Mouse (Mus musculus) ES-Bruce4 (cell line): ENCODE data around the gene Tcte1. TPM values are rescaled to one million over a fixed set of nuclear protein-coding genes. Genes with fewer than 3 reads are reported as not detected.

Experiments used
- H3K27ac ChIP-seq: 2 replicates; pipeline ENCODE4 v1.5.1; 2012; ENCODE audit warnings: low read length, inconsistent platforms; ENCODE audit not compliant: insufficient read depth
- H3K27me3 ChIP-seq: 2 replicates; pipeline ENCODE4 v1.6.1; 2012; ENCODE audit warnings: mild to moderate bottlenecking, low read length, inconsistent platforms; ENCODE audit not compliant: control insufficient read depth, poor library complexity, insufficient read depth, severe bottlenecking
- H3K36me3 ChIP-seq: 2 replicates; pipeline ENCODE4 v1.6.1; 2012; ENCODE audit warnings: inconsistent platforms, mild to moderate bottlenecking, low read length, moderate library complexity; ENCODE audit not compliant: control insufficient read depth, poor library complexity, insufficient read depth, severe bottlenecking
- H3K4me1 ChIP-seq: one replicate; pipeline ENCODE4 v1.8.1; 2011; ENCODE audit warnings: low read length; ENCODE audit not compliant: control insufficient read depth, insufficient read depth
- H3K4me3 ChIP-seq: 2 replicates; pipeline ENCODE4 v1.5.1; 2011; ENCODE audit warnings: low read depth, mild to moderate bottlenecking, low read length
- H3K9ac ChIP-seq: 2 replicates; pipeline ENCODE4 v1.6.1; 2012; ENCODE audit warnings: low read depth, mild to moderate bottlenecking, inconsistent platforms; ENCODE audit not compliant: poor library complexity, severe bottlenecking
- H3K9me3 ChIP-seq: replicated peaks from 2 replicates; pipeline ENCODE4 v1.6.1; 2012; ENCODE audit warnings: mild to moderate bottlenecking, low read length, inconsistent platforms; ENCODE audit not compliant: control insufficient read depth, poor library complexity, insufficient read depth, severe bottlenecking
- CTCF ChIP-seq: IDR thresholded peaks from one replicate; pipeline ENCODE4 v1.8.1; 2011; ENCODE audit warnings: low read depth, low read length
- EP300 ChIP-seq: IDR thresholded peaks from 2 replicates; pipeline ENCODE4 v1.6.1; 2011; ENCODE audit warnings: low read depth, low read length; ENCODE audit not compliant: insufficient read depth
- POLR2A ChIP-seq: IDR thresholded peaks from one replicate; pipeline ENCODE4 v1.8.1; 2011; ENCODE audit warnings: low read length; ENCODE audit not compliant: insufficient read depth
- polyA plus RNA-seq: library from polyadenylated mRNA; stranded (reverse); fragments of >200 nt; gene quantifications from 2 replicates; pipeline ENCODE4 v1.2.4, GENCODE M21; 2011; ENCODE audit warnings: low read depth; ENCODE audit not compliant: missing spikeins, insufficient read depth, insufficient read length

Gene Tcte1
- polyA plus RNA-seq, 1 experiment, result not detected

GRCm38 (mm10) chr17:45485581-45485980, 37.7 kb upstream of the Tcte1 start:
- Histone ChIP-seq H3K4me3 (no peak overlapping the region), H3K27me3 (no peaks in the 10 kb centered on the region), H3K9ac (no peak overlapping the region), H3K27ac (no peak overlapping the region), H3K4me1 (no peaks in the 10 kb centered on the region), H3K9me3 (no peaks in the 10 kb centered on the region), H3K36me3 (no peaks in the 10 kb centered on the region)
- TF ChIP-seq POLR2A (no peak), EP300 (no peak), CTCF (no peak)

- H3K27ac ChIP-seq, result no peak overlapping the region
- H3K9me3 ChIP-seq, result no peaks in the 10 kb centered on the region
- no peak overlapping the region for H3K9ac ChIP-seq
- no peaks in the 10 kb centered on the region for H3K27me3 ChIP-seq
- H3K4me3 ChIP-seq, result no peak overlapping the region
- no peaks in the 10 kb centered on the region for H3K36me3 ChIP-seq
- no peak for TF ChIP-seq POLR2A
- no peak for TF ChIP-seq EP300
- TF ChIP-seq CTCF, result no peak
- H3K4me1 ChIP-seq, result no peaks in the 10 kb centered on the region
These were observed 36.0 kb upstream of the Tcte1 start for GRCm38 (mm10) chr17:45487216-45487615.

GRCm38 (mm10) chr17:45488321-45489254, 34.6 kb upstream of the Tcte1 start:
- H3K27ac ChIP-seq, result no peak overlapping the region
- no peak overlapping the region for H3K9ac ChIP-seq
- no peak for TF ChIP-seq CTCF
- TF ChIP-seq EP300, result no peak
- no peak for TF ChIP-seq POLR2A
- no peaks in the 10 kb centered on the region for H3K27me3 ChIP-seq
- H3K4me3 ChIP-seq, result no peak overlapping the region
- H3K36me3 ChIP-seq, result no peaks in the 10 kb centered on the region
- H3K4me1 ChIP-seq, result no peaks in the 10 kb centered on the region
- no peaks in the 10 kb centered on the region for H3K9me3 ChIP-seq

GRCm38 (mm10) chr17:45489736-45490135, 33.5 kb upstream of the Tcte1 start:
- no peak overlapping the region for H3K27ac ChIP-seq
- no peaks in the 10 kb centered on the region for H3K36me3 ChIP-seq
- H3K4me1 ChIP-seq, result no peaks in the 10 kb centered on the region
- TF ChIP-seq EP300, result no peak
- no peak for TF ChIP-seq POLR2A
- no peak for TF ChIP-seq CTCF
- no peak overlapping the region for H3K9ac ChIP-seq
- H3K4me3 ChIP-seq, result no peak overlapping the region
- H3K27me3 ChIP-seq, result no peaks in the 10 kb centered on the region
- no peaks in the 10 kb centered on the region for H3K9me3 ChIP-seq

- Histone ChIP-seq H3K4me3 (no peak overlapping the region), H3K9ac (no peak overlapping the region), H3K9me3 (no peaks in the 10 kb centered on the region), H3K4me1 (peaks cover under 1% of the 10 kb centered on the region), H3K27ac (no peak overlapping the region), H3K36me3 (no peaks in the 10 kb centered on the region), H3K27me3 (no peaks in the 10 kb centered on the region)
- no peak for TF ChIP-seq CTCF
- TF ChIP-seq EP300, result no peak
These were observed 32.6 kb upstream of the Tcte1 start for GRCm38 (mm10) chr17:45490532-45491154.

DNA sequence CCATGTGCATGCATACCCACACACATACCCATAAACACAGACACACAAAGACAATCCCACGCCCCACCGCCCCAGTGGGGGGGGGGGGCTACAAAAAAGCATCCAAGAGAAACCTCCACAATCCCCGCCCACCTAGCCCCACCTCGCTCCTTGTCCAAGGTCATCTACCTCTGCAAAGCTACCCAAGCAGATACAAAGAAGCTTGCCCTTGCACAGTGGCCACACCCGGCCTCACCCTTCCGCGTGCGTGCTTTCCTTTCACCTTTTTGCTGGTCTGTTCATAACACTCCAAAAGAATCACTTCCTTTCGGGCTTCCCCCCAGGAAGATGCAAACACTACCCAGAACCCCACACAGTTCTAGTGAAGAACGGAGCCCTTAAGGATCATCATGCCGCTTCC, 27.8 kb upstream of the Tcte1 start:
- no peaks in the 10 kb centered on the region for H3K27me3 ChIP-seq
- H3K4me1 ChIP-seq, result peaks cover 8% of the 10 kb centered on the region
- H3K27ac ChIP-seq, result peak overlapping the region; percentile 90
- 0 out of 2 replicates have a peak overlapping the region, but pooled peaks have one; percentile 28 for H3K9ac ChIP-seq
- TF ChIP-seq EP300 (peak; percentile 97), CTCF (no peak)
- H3K9me3 ChIP-seq, result no peaks in the 10 kb centered on the region
- H3K4me3 ChIP-seq, result peak overlapping the region; percentile 23; the same call in 1 of the 2 replicates
- H3K36me3 ChIP-seq, result no peaks in the 10 kb centered on the region
